Mouse (Mus musculus) G1E (cell line): ENCODE measurements around the gene Gpcpd1. TPM values are rescaled to one million over a fixed set of nuclear protein-coding genes. Genes with fewer than 3 reads are reported as not detected.

Source experiments
- ATAC-seq: 2 replicates; pipeline ENCODE4 v1.8.0; 2016; ENCODE audit warnings: mild to moderate bottlenecking; ENCODE audit not compliant: insufficient number of reproducible peaks, poor library complexity, low FRiP score, severe bottlenecking; ENCODE audit errors: extremely low read depth
- DNase-seq: peaks from one replicate; pipeline ENCODE4 v3.0.0; 2012; ENCODE audit warnings: low spot score
- H3K27me3 ChIP-seq: 2 replicates; pipeline ENCODE4 v1.6.1; 2012; ENCODE audit warnings: mild to moderate bottlenecking, low read length, inconsistent platforms; ENCODE audit not compliant: insufficient read depth
- H3K36me3 ChIP-seq: replicated peaks from 2 replicates; pipeline ENCODE3; 2012; ENCODE audit warnings: mild to moderate bottlenecking, inconsistent platforms
- H3K4me1 ChIP-seq: 2 replicates; pipeline ENCODE4 v1.6.1; 2012; ENCODE audit warnings: low read depth, low read length, inconsistent platforms, mixed read lengths; ENCODE audit not compliant: insufficient read depth
- H3K4me3 ChIP-seq: 2 replicates; pipeline ENCODE4 v1.5.1; 2012; ENCODE audit warnings: low read depth, mild to moderate bottlenecking, inconsistent platforms, low read length, moderate library complexity, mixed read lengths
- H3K9me3 ChIP-seq: replicated peaks from 2 replicates; pipeline ENCODE4 v1.6.1; 2012; ENCODE audit warnings: inconsistent platforms
- CTCF ChIP-seq: IDR thresholded peaks from 2 replicates; pipeline ENCODE4 v1.5.1; 2012; ENCODE audit warnings: low read depth, low read length, inconsistent platforms, mixed read lengths
- GATA1 ChIP-seq: IDR thresholded peaks from 2 replicates; pipeline ENCODE4 v1.6.1; 2012; ENCODE audit warnings: borderline replicate concordance, low read length, inconsistent platforms, mixed read lengths
- GATA2 ChIP-seq: IDR thresholded peaks from 2 replicates; pipeline ENCODE4 v1.6.1; 2012; ENCODE audit warnings: low read depth, low read length, inconsistent platforms, borderline replicate concordance
- POLR2AphosphoS5 ChIP-seq: IDR thresholded peaks from 2 replicates; pipeline ENCODE4 v1.6.1; 2012; ENCODE audit warnings: low read depth, low read length, inconsistent platforms; ENCODE audit not compliant: insufficient replicate concordance
- TAL1 ChIP-seq: conservative IDR thresholded peaks from 2 replicates; pipeline ENCODE4 v1.6.1; 2012; ENCODE audit warnings: low read depth, low read length, inconsistent platforms, mixed read lengths
- polyA plus RNA-seq: library from polyadenylated mRNA; stranded (reverse); fragments of >175 nt; gene quantifications from 2 replicates; pipeline ENCODE4 v1.2.3, GENCODE M21; 2012
- total RNA-seq, 2 experiments: library from RNA; stranded (forward) in 1 of 2; stranded (reverse) in 1 of 2; fragments of 200-1000 nt in 1 of 2; fragments of >200 nt in 1 of 2; fragmentation: Nextera tagmentation in 1 of 2; gene quantifications; 2 replicates each; pipeline ENCODE4 v1.2.3; 2014 to 2017

The Gpcpd1 gene
- total and polyA plus RNA-seq, 3 experiments: 21.7 to 154 (median 47.9) TPM

GRCm38 (mm10) chr2:132505828-132506227 lies 81.7 kb downstream of the Gpcpd1 start:
- no peak for ATAC-seq

GRCm38 (mm10) chr2:132498344-132498743 lies 89.2 kb downstream of the Gpcpd1 start:
- no peak for ATAC-seq
- no peak for DNase-seq
- H3K27me3 ChIP-seq: peaks cover 18% of the 10 kb centered on the region
- H3K36me3 ChIP-seq: no peaks in the 10 kb centered on the region
- 0 out of 2 replicates have a peak, but pooled peaks cover 4% of the 10 kb centered on the region for H3K4me1 ChIP-seq
- TF ChIP-seq CTCF: no peak
- TF ChIP-seq POLR2AphosphoS5: no peak
- TF ChIP-seq TAL1: no peak
- TF ChIP-seq GATA1: no peak
- TF ChIP-seq GATA2: no peak
- no peaks in the 10 kb centered on the region for H3K9me3 ChIP-seq
- no peak overlapping the region for H3K4me3 ChIP-seq

More at GRCm38 (mm10) chr2:132505828-132506227, 81.7 kb downstream of the Gpcpd1 start:
- Histone ChIP-seq H3K27me3 (no peaks in the 10 kb centered on the region), H3K4me1 (peaks cover 35% of the 10 kb centered on the region), H3K4me3 (no peak overlapping the region), H3K36me3 (no peaks in the 10 kb centered on the region), H3K9me3 (no peaks in the 10 kb centered on the region)
- DNase-seq: no peak
- TF ChIP-seq GATA1 (no peak), CTCF (no peak), GATA2 (no peak), TAL1 (no peak), POLR2AphosphoS5 (no peak)

- TF ChIP-seq POLR2AphosphoS5 (no peak), GATA2 (no peak), TAL1 (no peak), CTCF (no peak), GATA1 (no peak)
- H3K4me1 ChIP-seq: 0 out of 2 replicates have a peak, but pooled peaks cover 4% of the 10 kb centered on the region
- no peak for DNase-seq
These were observed 90.0 kb downstream of the Gpcpd1 start for GRCm38 (mm10) chr2:132497412-132498135.

DNA sequence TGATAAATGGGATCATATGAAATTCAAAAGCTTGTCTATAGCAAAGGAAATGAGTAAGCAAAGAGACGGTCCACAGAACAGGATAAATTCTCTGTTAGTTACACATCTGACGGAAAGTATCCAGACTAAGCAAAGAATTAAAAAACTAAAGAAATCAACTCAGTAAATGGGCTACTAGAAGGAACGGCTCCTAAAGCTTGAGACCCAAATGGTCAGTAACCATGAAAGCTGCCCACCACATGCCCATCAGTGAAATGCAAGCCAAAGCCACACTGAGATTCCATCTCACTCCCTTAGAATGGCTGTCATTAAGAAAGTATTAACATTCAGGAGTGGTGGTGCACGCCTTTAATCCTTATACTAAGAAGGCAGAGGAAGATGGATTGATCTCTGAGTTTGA lies 94.3 kb downstream of the Gpcpd1 start:
- Histone ChIP-seq H3K4me1 (no peaks in the 10 kb centered on the region), H3K27me3 (peaks cover 56% of the 10 kb centered on the region), H3K4me3 (no peak overlapping the region), H3K36me3 (no peaks in the 10 kb centered on the region), H3K9me3 (no peaks in the 10 kb centered on the region)
- TF ChIP-seq POLR2AphosphoS5 (no peak), GATA2 (no peak)
- DNase-seq (no peak), ATAC-seq (no peak)

More at GRCm38 (mm10) chr2:132497412-132498135, 90.0 kb downstream of the Gpcpd1 start:
- no peaks in the 10 kb centered on the region for H3K36me3 ChIP-seq
- H3K4me3 ChIP-seq: no peak overlapping the region
- ATAC-seq: peak; percentile 54; the same call in 1 of the 2 replicates
- no peaks in the 10 kb centered on the region for H3K9me3 ChIP-seq
- H3K27me3 ChIP-seq: peaks cover 20% of the 10 kb centered on the region

GRCm38 (mm10) chr2:132485454-132485853 lies 102.1 kb downstream of the Gpcpd1 start:
- Histone ChIP-seq H3K27me3 (peaks cover 50% of the 10 kb centered on the region), H3K4me1 (peaks cover 19% of the 10 kb centered on the region), H3K4me3 (no peak overlapping the region), H3K36me3 (no peaks in the 10 kb centered on the region), H3K9me3 (no peaks in the 10 kb centered on the region)
- no peak for ATAC-seq
- TF ChIP-seq TAL1: no peak
- TF ChIP-seq GATA1: no peak
- TF ChIP-seq GATA2: no peak
- no peak for TF ChIP-seq POLR2AphosphoS5
- TF ChIP-seq CTCF: peak; percentile 64
- DNase-seq: peak; percentile 52

DNA sequence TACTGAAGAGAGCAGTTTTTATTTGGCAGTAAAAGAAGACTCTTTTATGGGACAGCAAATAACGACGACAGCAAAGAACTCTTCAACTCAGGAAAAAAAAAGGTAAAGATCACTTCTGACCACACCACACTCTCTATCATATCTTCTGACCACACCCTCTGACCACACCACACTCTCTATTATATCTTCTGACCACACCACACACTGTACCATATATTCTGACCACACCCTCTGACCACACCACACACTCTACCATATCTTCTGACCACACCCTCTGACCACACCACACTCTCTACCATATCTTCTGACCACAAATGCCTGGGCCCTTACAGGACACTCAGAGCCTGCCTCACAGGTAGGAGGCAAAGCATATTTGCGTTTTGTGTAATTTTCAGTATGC lies 106.0 kb downstream of the Gpcpd1 start:
- no peak for DNase-seq
- TF ChIP-seq GATA1: no peak
- peak; percentile 39 for TF ChIP-seq TAL1
- TF ChIP-seq POLR2AphosphoS5: no peak
- ATAC-seq: peak; percentile 96
- peaks cover 19% of the 10 kb centered on the region for H3K4me1 ChIP-seq
- H3K9me3 ChIP-seq: 0 out of 2 replicates have a peak, but pooled peaks cover 2% of the 10 kb centered on the region
- H3K36me3 ChIP-seq: no peaks in the 10 kb centered on the region
- H3K27me3 ChIP-seq: peaks cover 26% of the 10 kb centered on the region
- H3K4me3 ChIP-seq: peak overlapping the region; percentile 2; the same call in 1 of the 2 replicates

Other genes starting within 250 kb of the Gpcpd1 start
- not detected in 2 replicates for gene Prokr2, start 202.3 kb downstream of the Gpcpd1 start, total RNA-seq (2014; fragmentation: Nextera tagmentation)
- 0.12 and 0.22 TPM in 2 replicates for gene Prokr2, start 202.3 kb downstream of the Gpcpd1 start, total RNA-seq (2017)
- gene Prokr2, start 202.3 kb downstream of the Gpcpd1 start, polyA plus RNA-seq: not detected in 2 replicates
- gene Shld1, start 99.2 kb upstream of the Gpcpd1 start, total RNA-seq (2014; fragmentation: Nextera tagmentation): 4.9 and 5.2 TPM in 2 replicates
- gene Shld1, start 99.2 kb upstream of the Gpcpd1 start, total RNA-seq (2017): 15.0 and 19.6 TPM in 2 replicates
- gene Shld1, start 99.2 kb upstream of the Gpcpd1 start, polyA plus RNA-seq: 1.2 and 2.7 TPM in 2 replicates
- not detected in 2 replicates for gene Chgb, start 193.5 kb upstream of the Gpcpd1 start, total RNA-seq (2014; fragmentation: Nextera tagmentation)
- 0.12 and 0.33 TPM in 2 replicates for gene Chgb, start 193.5 kb upstream of the Gpcpd1 start, total RNA-seq (2017)
- gene Chgb, start 193.5 kb upstream of the Gpcpd1 start, polyA plus RNA-seq: 0.04 TPM in 1 of 2 replicates, not detected in the other
- gene Trmt6, start 228.3 kb upstream of the Gpcpd1 start, total RNA-seq (2014; fragmentation: Nextera tagmentation): 26.0 and 42.0 TPM in 2 replicates
- gene Trmt6, start 228.3 kb upstream of the Gpcpd1 start, total RNA-seq (2017): 46.9 and 56.4 TPM in 2 replicates
- gene Trmt6, start 228.3 kb upstream of the Gpcpd1 start, polyA plus RNA-seq: 7.3 and 9.9 TPM in 2 replicates
- 35.7 and 36.5 TPM in 2 replicates for gene Mcm8, start 228.4 kb upstream of the Gpcpd1 start, total RNA-seq (2014; fragmentation: Nextera tagmentation)
- 14.3 and 16.4 TPM in 2 replicates for gene Mcm8, start 228.4 kb upstream of the Gpcpd1 start, total RNA-seq (2017)
- 2.6 and 3.2 TPM in 2 replicates for gene Mcm8, start 228.4 kb upstream of the Gpcpd1 start, polyA plus RNA-seq